Mouse (Mus musculus): ENCODE measurements around the gene Maml3. TPM values are rescaled to one million over a fixed set of nuclear protein-coding genes. Genes with fewer than 3 reads are reported as not detected.

Gene Maml3
- polyA plus RNA-seq, 1 experiment, result 3.1 TPM

GRCm38 (mm10) chr3:51741824-51742223, 363.1 kb downstream of the Maml3 start:
- Histone ChIP-seq H3K27me3 (ENCODE audit: control insufficient read depth, insufficient read depth, insufficient read length) (no peaks in the 10 kb centered on the region), H3K4me2 (ENCODE audit: low read depth) (no peak overlapping the region)
- TF ChIP-seq POLR2A (IDR thresholded peaks at IDR 0.05; ENCODE audit: insufficient read length, low read depth) (no peak), REST (IDR thresholded peaks at IDR 0.05; ENCODE audit: insufficient read depth, insufficient read length) (no peak), CEBPB (IDR thresholded peaks at IDR 0.05; ENCODE audit: insufficient read depth, poor library complexity, severe bottlenecking) (no peak), MYOD1 (IDR thresholded peaks at IDR 0.05; ENCODE audit: control insufficient read depth in 1 of 3, insufficient read length in 2 of 3, low read depth in 2 of 3) (no peak)

DNA sequence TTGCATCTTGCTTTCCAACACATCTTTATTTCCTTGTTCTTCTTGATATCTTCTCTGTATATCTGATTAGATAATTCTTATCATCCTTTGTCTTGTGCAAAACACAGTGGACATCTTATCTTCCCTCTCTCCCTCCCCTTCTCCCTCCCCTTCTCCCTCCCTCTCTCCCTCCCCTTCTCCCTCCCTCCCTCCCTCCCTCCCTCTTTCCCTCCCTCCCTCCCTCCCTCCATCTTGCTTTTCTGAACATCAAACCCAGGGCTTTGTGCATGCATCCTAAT, 365.1 kb downstream of the Maml3 start:
- no peaks in the 10 kb centered on the region for H3K36me3 ChIP-seq (ENCODE audit: control insufficient read depth, insufficient read depth)
- H3K79me2 ChIP-seq (ENCODE audit: control insufficient read depth, insufficient read depth), result no peaks in the 10 kb centered on the region
- TF ChIP-seq USF1 (IDR thresholded peaks at IDR 0.05; ENCODE audit: low read depth) (no peak), MYOD1 (IDR thresholded peaks at IDR 0.05; ENCODE audit: control insufficient read depth in 1 of 3, insufficient read length in 2 of 3, low read depth in 2 of 3) (no peak), REST (IDR thresholded peaks at IDR 0.05; ENCODE audit: insufficient read depth, insufficient read length) (no peak), CEBPB (IDR thresholded peaks at IDR 0.05; ENCODE audit: insufficient read depth, poor library complexity, severe bottlenecking) (no peak), MYOG (IDR thresholded peaks at IDR 0.05; ENCODE audit: control insufficient read depth in 1 of 3, insufficient read depth in 1 of 3, insufficient read length in 2 of 3, low read depth in 2 of 3) (no peak), MAX (IDR thresholded peaks at IDR 0.05; ENCODE audit: low read depth) (no peak), POLR2A (IDR thresholded peaks at IDR 0.05; ENCODE audit: insufficient read length, low read depth) (no peak)
- no peak overlapping the region for H3K4me3 ChIP-seq
- H3ac ChIP-seq (ENCODE audit: control insufficient read depth, insufficient read length), result no peak overlapping the region
- H3K27me3 ChIP-seq (ENCODE audit: control insufficient read depth, insufficient read depth, insufficient read length), result no peaks in the 10 kb centered on the region
- H3K4me2 ChIP-seq (ENCODE audit: low read depth), result no peak overlapping the region

More at GRCm38 (mm10) chr3:51741824-51742223, 363.1 kb downstream of the Maml3 start:
- Histone ChIP-seq H3K79me2 (ENCODE audit: control insufficient read depth, insufficient read depth) (no peaks in the 10 kb centered on the region), H3ac (ENCODE audit: control insufficient read depth, insufficient read length) (no peak overlapping the region), H3K36me3 (ENCODE audit: control insufficient read depth, insufficient read depth) (no peaks in the 10 kb centered on the region), H3K4me3 (no peak overlapping the region)

DNA sequence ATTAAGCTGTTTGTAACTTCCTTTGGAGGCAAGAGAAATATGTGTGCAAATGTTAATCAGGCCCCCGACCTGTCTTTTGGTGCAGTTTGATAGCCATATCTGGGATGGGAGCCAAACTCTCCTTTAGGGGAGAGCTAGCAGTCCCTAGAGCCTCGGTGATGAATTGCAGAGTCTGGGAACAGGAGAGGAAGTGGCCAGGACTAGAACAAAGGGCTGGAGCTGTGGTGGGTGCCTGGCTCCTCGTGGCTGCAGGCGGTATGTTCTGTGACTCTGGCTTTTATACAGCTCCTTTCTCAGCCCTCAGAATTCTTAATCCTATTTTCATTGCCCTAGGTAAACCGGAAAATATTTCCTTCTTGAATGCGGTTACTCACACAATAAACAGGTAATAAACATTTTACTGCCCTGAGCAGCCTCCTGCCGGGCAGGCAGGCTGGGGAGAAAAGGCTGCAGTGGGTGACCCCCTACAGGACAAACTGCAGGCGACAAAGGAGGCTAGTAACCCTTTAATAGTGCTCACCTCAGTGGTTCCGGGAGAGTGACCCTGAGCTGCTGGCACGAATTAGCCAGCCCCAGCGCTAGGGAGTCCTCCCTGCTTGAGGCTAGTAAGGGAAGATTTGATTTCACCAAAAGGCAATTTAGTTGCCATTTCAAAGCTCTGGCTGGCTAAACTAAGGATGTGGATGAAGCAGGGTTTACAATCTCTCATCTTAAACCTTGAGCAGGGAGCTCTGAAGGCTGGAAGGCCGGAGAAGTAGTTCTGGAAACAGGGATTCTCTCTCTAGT, 365.6 kb downstream of the Maml3 start:
- Histone ChIP-seq H3K4me2 (ENCODE audit: low read depth) (no peak overlapping the region), H3ac (ENCODE audit: control insufficient read depth, insufficient read length) (no peak overlapping the region), H3K27me3 (ENCODE audit: control insufficient read depth, insufficient read depth, insufficient read length) (no peaks in the 10 kb centered on the region)

DNA sequence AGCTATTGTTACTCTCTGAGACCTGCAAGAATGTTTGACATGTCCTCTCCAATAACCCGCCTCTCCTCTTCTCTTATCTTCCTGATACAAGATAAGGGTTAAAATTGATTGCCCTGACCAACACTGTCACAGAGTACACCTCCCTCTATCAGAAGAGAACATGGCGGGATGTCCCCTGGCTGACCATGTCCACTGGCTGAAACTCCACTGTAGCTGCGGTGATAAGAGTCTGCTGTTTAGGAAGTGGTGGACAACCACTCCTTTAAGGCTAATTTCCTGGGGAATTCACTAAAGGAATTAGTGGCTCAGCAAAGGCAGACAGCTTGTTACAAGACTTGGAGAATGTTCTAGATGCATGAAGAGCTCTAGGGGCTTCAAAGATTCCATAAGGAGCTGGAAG, 371.2 kb downstream of the Maml3 start:
- TF ChIP-seq MYOD1 (IDR thresholded peaks at IDR 0.05; ENCODE audit: control insufficient read depth in 1 of 3, insufficient read length in 2 of 3, low read depth in 2 of 3), result no peak
- no peak for TF ChIP-seq SRF (IDR thresholded peaks at IDR 0.05; ENCODE audit: control insufficient read depth, insufficient read length, low read depth)
- no peak for TF ChIP-seq REST (IDR thresholded peaks at IDR 0.05; ENCODE audit: insufficient read depth, insufficient read length)
- no peak for TF ChIP-seq MAX (IDR thresholded peaks at IDR 0.05; ENCODE audit: low read depth)
- TF ChIP-seq POLR2AphosphoS2 (IDR thresholded peaks at IDR 0.05; ENCODE audit: insufficient read length, low read depth), result no peak
- no peak for TF ChIP-seq E2F4 (IDR thresholded peaks at IDR 0.05; ENCODE audit: insufficient read depth)
- TF ChIP-seq TCF12 (IDR thresholded peaks at IDR 0.05; ENCODE audit: insufficient read depth, poor library complexity, severe bottlenecking), result no peak
- TF ChIP-seq CEBPB (IDR thresholded peaks at IDR 0.05; ENCODE audit: insufficient read depth, poor library complexity, severe bottlenecking), result no peak
- no peak for TF ChIP-seq USF1 (IDR thresholded peaks at IDR 0.05; ENCODE audit: low read depth)
- no peak for TF ChIP-seq TCF3 (IDR thresholded peaks at IDR 0.05; ENCODE audit: insufficient read length, low read depth)
- no peak for TF ChIP-seq POLR2A (IDR thresholded peaks at IDR 0.05; ENCODE audit: insufficient read length, low read depth)
- no peak for TF ChIP-seq MYOG (IDR thresholded peaks at IDR 0.05; ENCODE audit: control insufficient read depth in 1 of 3, insufficient read depth in 1 of 3, insufficient read length in 2 of 3, low read depth in 2 of 3)
- H3K4me3 ChIP-seq, result no peak overlapping the region
- H3K27me3 ChIP-seq (ENCODE audit: control insufficient read depth, insufficient read depth, insufficient read length), result no peaks in the 10 kb centered on the region
- no peaks in the 10 kb centered on the region for H3K79me2 ChIP-seq (ENCODE audit: control insufficient read depth, insufficient read depth)
- H3K4me2 ChIP-seq (ENCODE audit: low read depth), result no peak overlapping the region
- no peaks in the 10 kb centered on the region for H3K36me3 ChIP-seq (ENCODE audit: control insufficient read depth, insufficient read depth)
- H3ac ChIP-seq (ENCODE audit: control insufficient read depth, insufficient read length), result no peak overlapping the region

More for the DNA sequence above, 365.6 kb downstream of the Maml3 start:
- TF ChIP-seq POLR2A (IDR thresholded peaks at IDR 0.05; ENCODE audit: insufficient read length, low read depth), result no peak
- no peaks in the 10 kb centered on the region for H3K79me2 ChIP-seq (ENCODE audit: control insufficient read depth, insufficient read depth)
- H3K4me3 ChIP-seq, result no peak overlapping the region
- no peaks in the 10 kb centered on the region for H3K36me3 ChIP-seq (ENCODE audit: control insufficient read depth, insufficient read depth)

DNA sequence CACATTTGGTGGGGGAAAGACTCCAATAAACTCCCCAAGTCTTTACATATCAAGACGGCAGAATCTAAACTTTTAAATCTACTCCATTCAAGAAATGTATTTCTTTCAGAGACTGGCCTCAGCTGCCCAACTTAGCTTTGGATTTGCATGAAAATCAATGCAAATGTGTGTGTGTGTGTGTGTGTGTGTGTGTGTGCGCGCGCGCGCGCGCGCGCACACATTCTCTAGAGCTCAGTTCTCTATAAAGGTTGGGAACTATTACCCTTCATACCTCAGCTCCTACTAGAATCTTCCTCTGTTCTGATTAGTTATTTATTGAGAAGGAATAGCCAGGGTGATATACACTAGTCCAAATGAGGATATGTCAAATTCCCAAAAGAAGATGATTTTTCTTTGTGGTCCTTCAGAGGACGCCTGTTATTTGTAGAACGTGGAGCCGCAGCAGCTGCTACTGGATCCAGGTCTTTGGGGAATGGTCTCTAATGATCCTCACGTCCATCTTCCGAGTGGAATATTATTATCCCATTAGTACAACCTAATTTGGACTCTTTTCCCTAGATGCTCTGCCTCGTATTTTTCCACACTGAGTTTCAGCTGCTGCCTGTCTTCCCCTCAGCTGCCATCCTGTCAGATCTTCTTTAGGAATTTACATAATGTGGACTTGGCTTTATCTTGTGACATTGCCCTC, 372.8 kb downstream of the Maml3 start:
- H3K27me3 ChIP-seq (ENCODE audit: control insufficient read depth, insufficient read depth, insufficient read length), result no peaks in the 10 kb centered on the region
- no peak overlapping the region for H3K4me2 ChIP-seq (ENCODE audit: low read depth)
- H3K4me3 ChIP-seq, result no peak overlapping the region
- no peak overlapping the region for H3ac ChIP-seq (ENCODE audit: control insufficient read depth, insufficient read length)
- no peaks in the 10 kb centered on the region for H3K79me2 ChIP-seq (ENCODE audit: control insufficient read depth, insufficient read depth)
- no peaks in the 10 kb centered on the region for H3K36me3 ChIP-seq (ENCODE audit: control insufficient read depth, insufficient read depth)
- TF ChIP-seq CEBPB (IDR thresholded peaks at IDR 0.05; ENCODE audit: insufficient read depth, poor library complexity, severe bottlenecking) (no peak), REST (IDR thresholded peaks at IDR 0.05; ENCODE audit: insufficient read depth, insufficient read length) (no peak), SRF (IDR thresholded peaks at IDR 0.05; ENCODE audit: control insufficient read depth, insufficient read length, low read depth) (no peak), MAX (IDR thresholded peaks at IDR 0.05; ENCODE audit: low read depth) (no peak)

Data from myocyte (in vitro differentiated cells).